Mouse (Mus musculus) forebrain, embryonic 13.5 days (tissue): ENCODE results near the gene Gnmt. TPM values are rescaled to one million over a fixed set of nuclear protein-coding genes. Genes with fewer than 3 reads are reported as not detected.

ENCODE experiments used
- ATAC-seq: fragments of 200-750 bp; cut with Nextera tagmentation; 2 replicates; pipeline ENCODE4 v1.8.0; 2017
- H3K27ac ChIP-seq: fragments of 300-500 bp; sonication (generic); 2 replicates; pipeline ENCODE4 v1.5.1; 2015; ENCODE audit warnings: inconsistent platforms, mild to moderate bottlenecking, moderate library complexity
- H3K27me3 ChIP-seq: fragments of 300-500 bp; sonication (generic); 2 replicates; pipeline ENCODE4 v1.6.1; 2015; ENCODE audit warnings: mild to moderate bottlenecking, inconsistent platforms
- H3K36me3 ChIP-seq: fragments of 300-500 bp; sonication (generic); 2 replicates; pipeline ENCODE4 v1.6.1; 2015; ENCODE audit warnings: mild to moderate bottlenecking, inconsistent platforms; ENCODE audit not compliant: poor library complexity, severe bottlenecking
- H3K4me1 ChIP-seq: fragments of 300-500 bp; sonication (generic); 2 replicates; pipeline ENCODE4 v1.6.1; 2015; ENCODE audit warnings: inconsistent platforms
- H3K4me2 ChIP-seq: fragments of 300-500 bp; sonication (generic); 2 replicates; pipeline ENCODE4 v1.6.1; 2015; ENCODE audit warnings: inconsistent platforms, mild to moderate bottlenecking, moderate library complexity
- H3K4me3 ChIP-seq: fragments of 300-500 bp; sonication (generic); 2 replicates; pipeline ENCODE4 v1.5.1; 2015; ENCODE audit warnings: mild to moderate bottlenecking, inconsistent platforms
- H3K9ac ChIP-seq: fragments of 300-500 bp; sonication (generic); 2 replicates; pipeline ENCODE4 v1.6.1; 2015; ENCODE audit warnings: mild to moderate bottlenecking, inconsistent platforms
- H3K9me3 ChIP-seq: fragments of 300-500 bp; sonication (generic); replicated peaks from 2 replicates; pipeline ENCODE4 v1.6.1; 2016; ENCODE audit warnings: inconsistent platforms
- WGBS: fragments of 180-500 bp; shearing (Covaris S2); methylation state at CpG from one replicate; pipeline ENCODE4 v1.1.7; 2015; 5-methylcytosine and 5-hydroxymethylcytosine counted together
- polyA plus RNA-seq: library from polyadenylated mRNA; unstranded; fragments of >200 nt; fragmentation: Nextera tagmentation; extraction: Ambion mirVana; gene quantifications from 2 replicates; pipeline ENCODE4 v1.2.1, GENCODE M21; 2015

Gnmt gene
- polyA plus RNA-seq, 1 experiment from 2014 or later = 0.58 TPM

GRCm38 (mm10) chr17:46711612-46712271, 17.2 kb downstream of the Gnmt start:
- Histone ChIP-seq H3K9ac (peak overlapping the region; percentile 91), H3K4me3 (peak overlapping the region; percentile 91), H3K27me3 (no peaks in the 10 kb centered on the region), H3K9me3 (no peaks in the 10 kb centered on the region), H3K36me3 (peaks cover 36% of the 10 kb centered on the region), H3K4me1 (peaks cover 23% of the 10 kb centered on the region), H3K27ac (peak overlapping the region; percentile 55), H3K4me2 (peak overlapping the region; percentile 97)
- ATAC-seq = no peak; the same call in 1 of the 2 replicates
- under 1% methylated on average over 76 of the region's 76 CpGs for WGBS

DNA sequence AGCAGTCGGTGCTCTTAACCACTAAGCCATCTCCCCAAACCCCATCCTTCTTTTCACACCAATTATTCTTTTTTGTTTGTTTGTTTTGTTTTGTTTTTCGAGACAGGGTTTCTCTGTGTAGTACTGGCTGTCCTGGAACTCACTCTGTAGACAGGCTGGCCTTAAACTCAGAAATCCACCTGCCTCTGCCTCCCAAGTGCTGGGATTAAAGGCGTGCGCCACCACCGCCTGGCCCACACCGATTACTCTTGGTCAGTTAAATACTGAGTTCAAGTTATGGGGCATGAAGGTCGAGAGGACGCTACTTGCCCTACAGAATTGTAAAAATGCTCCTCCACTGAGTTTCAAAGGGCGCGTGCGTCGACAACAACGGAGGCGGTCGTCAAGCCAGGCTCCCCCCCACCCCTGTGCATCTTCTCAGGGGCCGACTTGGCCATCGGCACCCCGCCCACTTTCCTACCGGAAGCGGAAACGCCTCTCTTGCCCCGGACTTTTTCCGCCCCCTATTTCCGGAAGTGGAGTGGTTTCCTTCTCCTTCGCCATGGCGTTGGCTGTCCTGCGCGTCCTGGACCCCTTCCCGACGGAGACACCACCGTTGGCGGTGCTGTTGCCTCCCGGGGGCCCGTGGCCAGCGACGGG, 17.9 kb downstream of the Gnmt start, which contains the start of gene Pex6:
Gene Pex6, plus strand, starts transcription at position 505 of the 639 bp plus-strand sequence.
- Histone ChIP-seq H3K36me3 (peaks cover 30% of the 10 kb centered on the region), H3K4me2 (peak within 1 kb of the TSS; percentile 97), H3K9ac (peak within 1 kb of the TSS; percentile 91), H3K4me1 (peaks cover 23% of the 10 kb centered on the region), H3K27me3 (no peaks in the 10 kb centered on the region), H3K9me3 (no peaks in the 10 kb centered on the region), H3K4me3 (peak within 1 kb of the TSS; percentile 91), H3K27ac (peak within 1 kb of the TSS; percentile 55)
- 9% methylated on average over 34 of the region's 36 CpGs for WGBS
- ATAC-seq = peak; percentile 94

DNA sequence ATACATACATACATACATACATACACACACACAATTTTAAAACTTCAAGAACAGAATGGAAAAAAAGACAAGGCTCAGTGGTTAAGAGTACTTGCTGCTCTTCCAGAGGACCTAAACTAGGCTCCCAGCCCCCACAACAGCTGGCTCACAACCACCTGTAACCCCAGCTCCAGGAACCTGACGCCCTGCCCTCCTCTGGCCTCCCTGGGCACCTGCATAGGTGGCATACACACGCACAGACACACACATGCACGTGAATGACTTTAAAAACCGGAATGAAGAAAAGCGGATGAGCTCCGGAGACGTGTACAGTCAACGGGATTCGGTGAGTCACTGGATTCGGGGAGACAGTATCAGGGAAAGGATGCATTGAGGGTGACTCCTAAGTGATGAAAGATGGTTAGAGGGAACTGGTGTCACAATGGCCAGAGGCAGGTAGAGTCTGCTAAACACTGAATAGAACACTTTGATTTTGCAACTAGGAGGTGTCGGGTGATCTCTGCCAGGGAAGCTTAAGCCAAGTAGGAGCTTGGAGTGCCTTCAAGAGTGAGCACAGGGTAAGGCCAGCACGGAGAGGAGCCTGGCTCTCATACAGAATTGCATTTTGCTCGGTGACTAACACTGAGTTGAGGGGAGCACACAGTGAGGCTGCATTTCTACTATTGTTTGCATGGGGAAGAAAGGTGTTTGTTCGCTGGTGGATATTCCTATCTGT, 22.4 kb downstream of the Gnmt start:
- Histone ChIP-seq H3K4me3 (no peak overlapping the region), H3K36me3 (0 out of 2 replicates have a peak, but pooled peaks cover 1% of the 10 kb centered on the region), H3K4me2 (no peak overlapping the region), H3K4me1 (peaks cover 35% of the 10 kb centered on the region), H3K9ac (no peak overlapping the region), H3K27me3 (no peaks in the 10 kb centered on the region), H3K9me3 (no peaks in the 10 kb centered on the region), H3K27ac (no peak overlapping the region)
- WGBS = 93% methylated on average over 14 of the region's 14 CpGs
- no peak for ATAC-seq

- peak within 1 kb of the TSS; percentile 94 for H3K4me3 ChIP-seq
- H3K4me1 ChIP-seq = peaks cover 36% of the 10 kb centered on the region
- peak within 1 kb of the TSS; percentile 69 for H3K4me2 ChIP-seq
- 2% methylated on average over 48 of the region's 48 CpGs for WGBS
- H3K27me3 ChIP-seq = no peaks in the 10 kb centered on the region
- peak within 1 kb of the TSS; percentile 88 for H3K27ac ChIP-seq
- H3K9me3 ChIP-seq = no peaks in the 10 kb centered on the region
- 0 out of 2 replicates have a peak, but pooled peaks cover 4% of the 10 kb centered on the region for H3K36me3 ChIP-seq
- peak within 1 kb of the TSS; percentile 97 for H3K9ac ChIP-seq
- ATAC-seq = peak; percentile 97
These were observed 23.8 kb downstream of the Gnmt start, which contains the start of gene Ppp2r5d for GRCm38 (mm10) chr17:46704887-46705835. Gene Ppp2r5d (minus strand): TSS chr17:46705111.

DNA sequence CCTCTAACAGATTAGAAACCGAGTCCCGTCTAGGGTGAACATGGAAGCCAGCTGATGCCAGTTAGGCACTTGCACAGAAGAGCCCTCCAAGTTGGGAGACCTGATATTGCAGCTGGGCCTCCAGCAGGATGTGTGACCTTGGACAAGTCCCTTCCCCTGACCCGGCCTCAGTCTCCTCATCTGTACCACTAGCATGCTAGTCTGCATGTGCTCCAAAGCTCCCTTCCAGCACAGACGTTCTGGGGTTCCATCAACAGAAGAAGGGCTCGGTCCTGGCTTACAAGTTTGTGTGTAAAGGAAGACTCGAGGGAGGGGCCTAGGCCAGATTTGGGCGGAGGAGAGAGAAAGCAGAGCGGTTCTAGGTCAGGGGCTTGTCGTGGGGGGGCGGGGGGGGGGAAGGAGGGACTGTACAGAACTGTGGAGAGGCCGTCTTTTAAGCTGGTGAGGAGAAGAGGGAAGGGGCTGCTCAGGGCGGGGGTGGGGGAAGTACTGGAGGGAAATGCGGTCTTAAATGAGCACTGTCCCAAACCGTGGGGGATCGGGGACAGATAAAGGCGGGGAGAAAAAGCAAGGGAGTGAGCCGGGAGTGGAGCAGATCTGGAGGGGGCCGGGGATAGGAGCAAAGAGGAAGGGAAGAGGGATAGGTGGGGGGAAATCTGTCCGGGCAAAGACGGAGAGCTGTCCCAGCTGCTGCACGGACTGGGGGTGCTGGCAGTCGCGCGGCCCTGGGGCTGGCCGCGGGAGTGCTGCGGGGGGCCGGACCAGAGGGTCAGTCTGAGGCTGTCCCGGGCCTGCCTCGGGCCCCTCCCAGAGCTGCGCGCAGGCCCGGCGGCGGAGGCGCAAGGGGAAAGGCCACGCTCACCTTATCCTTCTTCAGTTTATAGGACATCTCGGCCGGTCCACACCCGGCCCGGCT, 24.7 kb downstream of the Gnmt start:
- peaks cover 36% of the 10 kb centered on the region for H3K4me1 ChIP-seq
- no peaks in the 10 kb centered on the region for H3K9me3 ChIP-seq
- peaks cover 10% of the 10 kb centered on the region for H3K36me3 ChIP-seq
- H3K27ac ChIP-seq = peak overlapping the region; percentile 88
- no peak; the same call in none of the 2 replicates for ATAC-seq
- 4% methylated on average over 37 of the region's 41 CpGs for WGBS
- peak overlapping the region; percentile 97 for H3K9ac ChIP-seq
- no peaks in the 10 kb centered on the region for H3K27me3 ChIP-seq
- peak overlapping the region; percentile 94 for H3K4me3 ChIP-seq
- H3K4me2 ChIP-seq = peak overlapping the region; percentile 69

DNA sequence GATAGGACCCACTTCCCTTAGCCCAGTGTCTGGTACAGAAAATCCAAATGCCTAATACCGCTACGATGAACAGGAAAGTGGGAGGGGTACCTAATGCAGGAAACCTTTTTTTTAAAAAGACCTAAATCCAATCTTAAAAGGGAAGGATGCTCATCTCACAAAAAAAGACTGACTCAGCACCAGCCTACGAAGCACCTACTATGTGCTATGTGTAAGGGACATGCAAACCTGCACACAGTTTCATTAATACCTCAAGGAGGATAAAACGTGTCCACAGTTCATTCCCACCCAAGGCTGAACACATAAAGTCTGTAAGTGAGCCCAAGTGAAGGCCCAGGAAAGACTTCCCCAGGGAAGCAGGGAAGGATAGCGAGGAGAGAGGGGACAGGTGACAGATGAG, 26.5 kb downstream of the Gnmt start:
- Histone ChIP-seq H3K4me1 (peaks cover 36% of the 10 kb centered on the region), H3K36me3 (peaks cover 24% of the 10 kb centered on the region), H3K4me2 (peak overlapping the region; percentile 69), H3K9me3 (no peaks in the 10 kb centered on the region), H3K27ac (no peak overlapping the region), H3K27me3 (no peaks in the 10 kb centered on the region), H3K4me3 (peak overlapping the region; percentile 94; the same call in 1 of the 2 replicates), H3K9ac (peak overlapping the region; percentile 97)
- ATAC-seq = no peak
- WGBS = 87% methylated on average over 5 of the region's 5 CpGs

DNA sequence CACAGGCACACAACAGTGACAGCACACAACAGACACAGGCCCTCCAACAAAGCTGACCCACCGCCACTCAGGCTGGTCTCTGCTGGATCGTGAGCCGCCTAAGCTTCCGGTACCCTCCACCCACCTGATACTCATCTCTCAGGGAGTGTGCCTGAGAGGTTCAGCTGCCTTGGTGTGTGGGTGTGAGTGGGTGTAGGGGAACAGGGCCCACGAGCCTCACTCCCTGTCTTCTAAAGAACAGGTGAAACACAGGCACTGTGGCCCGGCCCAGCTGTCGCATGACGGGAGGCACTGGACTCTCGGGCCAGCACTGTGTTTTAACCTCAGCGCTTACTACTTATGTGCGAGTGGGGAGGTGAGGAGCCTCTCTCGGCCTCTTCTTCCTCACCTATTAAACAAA, 26.9 kb downstream of the Gnmt start:
- WGBS = 89% methylated on average over 12 of the region's 12 CpGs
- Histone ChIP-seq H3K27me3 (no peaks in the 10 kb centered on the region), H3K27ac (no peak overlapping the region), H3K36me3 (peaks cover 24% of the 10 kb centered on the region), H3K9me3 (no peaks in the 10 kb centered on the region), H3K4me3 (no peak overlapping the region), H3K9ac (peak overlapping the region; percentile 23; the same call in 1 of the 2 replicates), H3K4me2 (no peak overlapping the region), H3K4me1 (peaks cover 36% of the 10 kb centered on the region)
- no peak for ATAC-seq

DNA sequence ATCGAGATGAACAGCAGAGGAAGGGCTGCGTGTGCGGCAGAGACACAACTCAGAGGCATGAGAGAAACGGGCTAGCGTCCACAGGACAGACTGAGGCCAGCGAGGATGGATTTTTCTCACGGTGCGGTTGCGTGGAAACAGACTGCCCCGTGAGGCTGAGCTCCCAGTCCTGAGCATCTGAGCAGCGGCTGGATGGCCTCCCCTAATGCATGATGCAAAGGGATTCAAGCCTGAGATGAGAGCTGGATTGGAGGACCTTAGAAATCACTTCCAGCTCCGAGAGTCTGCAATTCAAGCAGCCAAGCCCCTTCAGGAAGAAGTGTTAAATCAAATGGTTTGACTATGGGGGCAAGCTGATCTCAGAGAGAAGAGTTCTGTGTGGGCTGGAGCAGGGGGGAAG, 27.5 kb downstream of the Gnmt start:
- H3K4me2 ChIP-seq = no peak overlapping the region
- no peaks in the 10 kb centered on the region for H3K9me3 ChIP-seq
- no peak for ATAC-seq
- WGBS = 79% methylated on average over 12 of the region's 12 CpGs
- H3K4me3 ChIP-seq = no peak overlapping the region
- peaks cover 36% of the 10 kb centered on the region for H3K4me1 ChIP-seq
- H3K9ac ChIP-seq = peak overlapping the region; percentile 41; the same call in 1 of the 2 replicates
- no peaks in the 10 kb centered on the region for H3K27me3 ChIP-seq
- H3K27ac ChIP-seq = no peak overlapping the region
- peaks cover 24% of the 10 kb centered on the region for H3K36me3 ChIP-seq

DNA sequence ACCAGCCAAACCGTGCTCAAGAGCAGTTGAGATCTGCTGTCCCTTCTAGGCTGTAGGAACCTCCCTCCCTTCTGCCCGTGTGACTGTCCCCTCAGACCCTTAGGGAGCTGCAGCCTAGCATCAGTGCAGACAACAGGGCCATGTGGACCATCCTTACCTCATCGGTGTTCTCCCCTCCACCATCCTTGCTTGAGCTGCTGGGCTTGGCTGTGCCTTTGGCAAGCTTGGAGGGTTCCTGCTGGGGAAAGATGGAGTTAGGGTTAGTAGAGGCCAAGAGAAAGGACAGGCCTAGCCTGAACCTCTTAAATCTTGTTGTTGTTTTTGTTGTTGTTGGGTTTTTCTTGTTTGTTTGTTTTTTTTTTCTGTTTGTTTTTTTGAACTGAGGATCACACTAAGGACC, 29.1 kb downstream of the Gnmt start:
- 89% methylated on average over 3 of the region's 3 CpGs for WGBS
- Histone ChIP-seq H3K27me3 (no peaks in the 10 kb centered on the region), H3K36me3 (peaks cover 33% of the 10 kb centered on the region), H3K9ac (no peak overlapping the region), H3K27ac (no peak overlapping the region), H3K9me3 (no peaks in the 10 kb centered on the region), H3K4me2 (no peak overlapping the region), H3K4me3 (no peak overlapping the region), H3K4me1 (peaks cover 31% of the 10 kb centered on the region)
- ATAC-seq = no peak

GRCm38 (mm10) chr17:46699245-46699644, 29.7 kb downstream of the Gnmt start:
- Histone ChIP-seq H3K4me2 (no peak overlapping the region), H3K9ac (no peak overlapping the region), H3K27me3 (no peaks in the 10 kb centered on the region), H3K27ac (no peak overlapping the region), H3K4me1 (peaks cover 31% of the 10 kb centered on the region), H3K9me3 (no peaks in the 10 kb centered on the region), H3K36me3 (peaks cover 33% of the 10 kb centered on the region), H3K4me3 (no peak overlapping the region)
- 92% methylated on average over 5 of the region's 5 CpGs for WGBS
- ATAC-seq = no peak
